Mouse (Mus musculus) CH12.LX (cell line): ENCODE measurements around the gene Fam198b. TPM values are rescaled to one million over a fixed set of nuclear protein-coding genes. Genes with fewer than 3 reads are reported as not detected.

Experiments used
- DNase-seq: peaks from one replicate; pipeline ENCODE4 v3.0.0-alpha.2; 2013; ENCODE audit errors: extremely low read depth
- H3K27ac ChIP-seq: 2 replicates; pipeline ENCODE4 v1.5.1; 2012; ENCODE audit warnings: low read depth, mild to moderate bottlenecking, control low read depth, moderate library complexity; ENCODE audit not compliant: insufficient read depth
- H3K27me3 ChIP-seq: replicated peaks from 2 replicates; pipeline ENCODE3; 2012; ENCODE audit warnings: inconsistent platforms
- H3K36me3 ChIP-seq, 2 experiments: replicated peaks in 1 of 2; 2 replicates each; pipeline versions ENCODE3 to v1.6.1; 2012; ENCODE audit warnings: inconsistent platforms in 1 of 2, low read length in 1 of 2, mild to moderate bottlenecking in 1 of 2, mixed read lengths in 1 of 2, moderate library complexity in 1 of 2; ENCODE audit not compliant: control insufficient read depth in 1 of 2, insufficient read depth in 1 of 2
- H3K4me1 ChIP-seq, 2 experiments: 2 replicates each; pipeline ENCODE4 v1.6.1; 2012; ENCODE audit warnings: inconsistent platforms in 1 of 2, moderate library complexity in 1 of 2; ENCODE audit not compliant: insufficient read depth in 2 of 2, control insufficient read depth in 1 of 2
- H3K4me2 ChIP-seq: 2 replicates; pipeline ENCODE4 v1.6.1; 2012; ENCODE audit warnings: low read depth, mild to moderate bottlenecking, control low read depth; ENCODE audit not compliant: poor library complexity, insufficient read depth, severe bottlenecking
- H3K4me3 ChIP-seq, 3 experiments: fragments of 150-350 bp in 1 of 3; sonication (generic) in 1 of 3; replicated peaks in 1 of 3; 2 replicates each; pipeline versions ENCODE3 to v1.5.1; 2011 to 2012; ENCODE audit warnings: low read depth in 2 of 3, low read length in 2 of 3, mild to moderate bottlenecking in 2 of 3, moderate library complexity in 2 of 3, control low read depth in 1 of 3, improper control_type of control experiment in 1 of 3, inconsistent platforms in 1 of 3, mixed read lengths in 1 of 3; ENCODE audit not compliant: poor library complexity in 1 of 3
- H3K79me2 ChIP-seq: replicated peaks from 2 replicates; pipeline ENCODE4 v1.6.1; 2012; ENCODE audit warnings: mild to moderate bottlenecking, moderate library complexity; ENCODE audit not compliant: control insufficient read depth, poor library complexity, insufficient read depth, severe bottlenecking; ENCODE audit errors: extremely low read depth
- H3K9ac ChIP-seq: 2 replicates; pipeline ENCODE4 v1.6.1; 2012; ENCODE audit warnings: low read depth, mild to moderate bottlenecking, control low read depth, moderate library complexity; ENCODE audit not compliant: insufficient read depth
- H3K9me3 ChIP-seq: replicated peaks from 2 replicates; pipeline ENCODE3; 2012; ENCODE audit warnings: low read length, inconsistent platforms, mixed read lengths
- CHD2 ChIP-seq: IDR thresholded peaks from 2 replicates; pipeline ENCODE4 v1.6.1; 2011; ENCODE audit warnings: low read length, improper control_type of control experiment
- CTCF ChIP-seq, 2 experiments: IDR thresholded peaks in 1 of 2; conservative IDR thresholded peaks in 1 of 2; 2 replicates each; pipeline ENCODE4 v1.5.1; 2011 to 2012; ENCODE audit warnings: low read depth in 2 of 2, low read length in 2 of 2, improper control_type of control experiment in 1 of 2, inconsistent platforms in 1 of 2, mild to moderate bottlenecking in 1 of 2, moderate library complexity in 1 of 2
- E2F4 ChIP-seq: IDR thresholded peaks from 2 replicates; pipeline ENCODE4 v1.6.1; 2011; ENCODE audit warnings: low read depth, low read length, improper control_type of control experiment; ENCODE audit not compliant: insufficient replicate concordance
- EP300 ChIP-seq: IDR thresholded peaks from 2 replicates; pipeline ENCODE4 v1.6.1; 2011; ENCODE audit warnings: low read length, improper control_type of control experiment
- ETS1 ChIP-seq: conservative IDR thresholded peaks from 2 replicates; pipeline ENCODE4 v1.6.1; 2012; ENCODE audit warnings: low read depth, mild to moderate bottlenecking, inconsistent platforms, low read length, improper control_type of control experiment, moderate library complexity
- HCFC1 ChIP-seq: IDR thresholded peaks from 2 replicates; pipeline ENCODE4 v1.6.1; 2012; ENCODE audit warnings: low read depth, mild to moderate bottlenecking, inconsistent platforms, low read length, improper control_type of control experiment
- JUN ChIP-seq: IDR thresholded peaks from 2 replicates; pipeline ENCODE4 v1.6.1; 2011; ENCODE audit warnings: low read depth, mild to moderate bottlenecking, low read length, improper control_type of control experiment, moderate library complexity; ENCODE audit not compliant: insufficient read depth
- JUND ChIP-seq: conservative IDR thresholded peaks from 2 replicates; pipeline ENCODE4 v1.6.1; 2011; ENCODE audit warnings: low read depth, low read length, improper control_type of control experiment
- KAT2A ChIP-seq: IDR thresholded peaks from 2 replicates; pipeline ENCODE4 v1.6.1; 2012; ENCODE audit warnings: low read length, improper control_type of control experiment, inconsistent platforms; ENCODE audit not compliant: insufficient replicate concordance
- MAX ChIP-seq: IDR thresholded peaks from 2 replicates; pipeline ENCODE4 v1.6.1; 2011; ENCODE audit warnings: low read length, improper control_type of control experiment
- MAZ ChIP-seq: IDR thresholded peaks from 2 replicates; pipeline ENCODE4 v1.6.1; 2012; ENCODE audit warnings: low read depth, mild to moderate bottlenecking, inconsistent platforms, low read length, improper control_type of control experiment, moderate library complexity
- MEF2A ChIP-seq: IDR thresholded peaks from 2 replicates; pipeline ENCODE4 v1.6.1; 2014; ENCODE audit warnings: low read depth, mild to moderate bottlenecking, inconsistent platforms, low read length, improper control_type of control experiment, borderline replicate concordance
- MXI1 ChIP-seq: IDR thresholded peaks from 2 replicates; pipeline ENCODE4 v1.6.1; 2011; ENCODE audit warnings: mild to moderate bottlenecking, low read depth, low read length, improper control_type of control experiment
- MYC ChIP-seq: IDR thresholded peaks from 2 replicates; pipeline ENCODE4 v1.6.1; 2011; ENCODE audit warnings: low read depth, mild to moderate bottlenecking, improper control_type of control experiment, low read length
- NELFE ChIP-seq: IDR thresholded peaks from 2 replicates; pipeline ENCODE4 v1.6.1; 2011; ENCODE audit warnings: low read depth, low read length, improper control_type of control experiment
- POLR2A ChIP-seq: IDR thresholded peaks from 2 replicates; pipeline ENCODE4 v1.6.1; 2011; ENCODE audit warnings: low read depth, mild to moderate bottlenecking, improper control_type of control experiment, low read length
- POLR2AphosphoS2 ChIP-seq: IDR thresholded peaks from 2 replicates; pipeline ENCODE4 v1.6.1; 2011; ENCODE audit warnings: low read depth, low read length, improper control_type of control experiment
- RCOR1 ChIP-seq: conservative IDR thresholded peaks from 2 replicates; pipeline ENCODE4 v1.6.1; 2012; ENCODE audit warnings: low read depth, mild to moderate bottlenecking, inconsistent platforms, low read length, improper control_type of control experiment
- SIN3A ChIP-seq: IDR thresholded peaks from 2 replicates; pipeline ENCODE4 v1.6.1; 2012; ENCODE audit warnings: low read length, improper control_type of control experiment, inconsistent platforms
- UBTF ChIP-seq: IDR thresholded peaks from 2 replicates; pipeline ENCODE4 v1.6.1; 2012; ENCODE audit warnings: low read depth, mild to moderate bottlenecking, inconsistent platforms, low read length, improper control_type of control experiment, moderate library complexity
- USF1 ChIP-seq: IDR thresholded peaks from 2 replicates; pipeline ENCODE4 v1.6.1; 2014; ENCODE audit warnings: low read depth, mild to moderate bottlenecking, inconsistent platforms, low read length, improper control_type of control experiment
- ZC3H11A ChIP-seq: IDR thresholded peaks from 2 replicates; pipeline ENCODE4 v1.6.1; 2012; ENCODE audit warnings: low read depth, mild to moderate bottlenecking, inconsistent platforms, low read length, improper control_type of control experiment
- ZKSCAN1 ChIP-seq: IDR thresholded peaks from 2 replicates; pipeline ENCODE4 v1.6.1; 2012; ENCODE audit warnings: low read depth, inconsistent platforms, low read length, improper control_type of control experiment, borderline replicate concordance
- dilution Hi-C: fragments of 300-500 bp; cut with MboI; formaldehyde crosslinking; loops from 2 replicates; pipeline ENCODE4 v1.14.3; 2020; ENCODE audit warnings: low sequenced_read_pairs; ENCODE audit not compliant: extremely low pct_unique_long_range_greater_than_20kb, extremely low pct_ligation_motif_present
- in situ Hi-C: fragments of 300-500 bp; cut with MboI; formaldehyde crosslinking; loops from 3 replicates; pipeline ENCODE4 v1.14.3; 2019; ENCODE audit warnings: low sequenced_read_pairs, low pct_ligation_motif_present, low pct_unique_long_range_greater_than_20kb, mixed read lengths
- polyA plus RNA-seq: library from polyadenylated mRNA; unstranded; fragments of >175 nt; gene quantifications from 2 replicates; pipeline ENCODE4 v1.2.1, GENCODE M21; 2012; ENCODE audit warnings: low read depth; ENCODE audit not compliant: insufficient read length
- total RNA-seq, 2 experiments: library from RNA; depleted of rRNA; stranded (reverse); fragments of 300-350 nt in 1 of 2; fragments of >200 nt in 1 of 2; gene quantifications; 2 replicates each; pipeline ENCODE4 v1.2.3; 2012 to 2014

Gene Fam198b
- total and polyA plus RNA-seq, 3 experiments, result 1.2 to 8.5 (median 4.0) TPM

DNA sequence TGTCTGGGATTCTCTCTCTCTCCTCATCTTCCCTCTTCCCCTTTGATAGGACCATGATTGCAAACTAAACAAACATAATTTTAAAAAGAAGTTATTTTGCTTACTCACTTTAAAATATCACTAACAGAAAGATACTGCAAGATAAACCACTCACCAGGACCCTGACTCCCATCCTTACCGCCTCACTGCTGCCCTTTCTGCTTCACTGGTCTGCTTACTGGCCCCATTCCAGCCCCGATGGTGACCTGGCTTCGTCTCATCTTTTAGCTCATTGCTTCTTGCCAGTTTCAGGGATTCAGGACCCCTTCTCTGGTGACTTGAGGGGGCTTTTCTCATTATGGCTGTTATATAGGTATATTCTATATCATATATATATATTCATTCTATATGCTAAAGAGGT is 18.2 kb upstream of the Fam198b start:
- Histone ChIP-seq H3K4me1 (no peaks in the 10 kb centered on the region), H3K79me2 (no peaks in the 10 kb centered on the region)
- TF ChIP-seq MYC (no peak), ETS1 (no peak), UBTF (no peak), POLR2A (no peak), ZC3H11A (no peak), JUN (no peak), CHD2 (no peak), CTCF (conservative IDR thresholded peaks at IDR 0.05 in 1 of 2, IDR thresholded peaks at IDR 0.05 in 1 of 2; ENCODE audit: low read depth in 2 of 2, low read length in 2 of 2) (no peak), MEF2A (no peak), EP300 (no peak), HCFC1 (no peak), POLR2AphosphoS2 (no peak), SIN3A (no peak), NELFE (no peak), MAZ (no peak), MXI1 (no peak)
- TF ChIP-seq, all 38 proteins: peak for 0
- dilution Hi-C loops, result no loop called here
- Histone ChIP-seq H3K4me3 (no peak overlapping the region), H3K9ac (no peak overlapping the region), H3K4me2 (no peak overlapping the region), H3K27me3 (no peaks in the 10 kb centered on the region), H3K36me3 (no peaks in the 10 kb centered on the region), H3K27ac (no peak overlapping the region), H3K9me3 (no peaks in the 10 kb centered on the region)
- in situ Hi-C loops, result no loop called here
- no peak for DNase-seq

DNA sequence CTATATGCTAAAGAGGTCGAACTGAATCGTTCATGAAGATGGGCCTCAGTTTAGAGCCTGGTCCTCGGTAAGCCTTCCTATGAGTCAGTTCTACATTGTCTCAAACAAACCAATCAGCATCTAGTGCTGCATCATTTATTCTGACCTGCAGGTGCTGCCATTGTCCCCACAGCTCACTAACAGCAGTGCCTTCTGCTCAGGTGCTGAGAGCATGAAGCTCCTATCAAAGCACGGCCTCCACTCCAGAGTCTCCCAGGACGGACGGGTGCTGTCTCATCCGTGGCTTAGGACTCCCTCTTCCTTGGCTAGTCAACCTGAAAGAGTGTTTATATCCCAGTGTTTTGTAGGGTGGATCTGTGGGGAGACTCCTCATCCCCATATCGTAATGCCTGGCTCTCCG is 17.8 kb upstream of the Fam198b start:
- no peak for DNase-seq
- no peaks in the 10 kb centered on the region for H3K9me3 ChIP-seq
- H3K4me3 ChIP-seq, result no peak overlapping the region
- H3K27ac ChIP-seq, result no peak overlapping the region
- no peaks in the 10 kb centered on the region for H3K4me1 ChIP-seq
- no peaks in the 10 kb centered on the region for H3K36me3 ChIP-seq
- no peak overlapping the region for H3K4me2 ChIP-seq
- no peaks in the 10 kb centered on the region for H3K79me2 ChIP-seq
- dilution Hi-C loops (no loop called here), in situ Hi-C loops (no loop called here)
- H3K27me3 ChIP-seq, result no peaks in the 10 kb centered on the region
- TF ChIP-seq MAX (no peak), E2F4 (no peak), KAT2A (no peak), RCOR1 (no peak), USF1 (no peak), HCFC1 (no peak), JUND (no peak), ZKSCAN1 (no peak), CTCF (conservative IDR thresholded peaks at IDR 0.05 in 1 of 2, IDR thresholded peaks at IDR 0.05 in 1 of 2; ENCODE audit: low read depth in 2 of 2, low read length in 2 of 2) (no peak), EP300 (no peak)
- H3K9ac ChIP-seq, result no peak overlapping the region
